Mouse (Mus musculus): ENCODE results near the gene Epb41. TPM values are rescaled to one million over a fixed set of nuclear protein-coding genes. Genes with fewer than 3 reads are reported as not detected.

Epb41 gene
- polyA plus RNA-seq, 1 experiment from 2014 or later, result 91.9 TPM

- Histone ChIP-seq H3K79me2 (ENCODE audit: inconsistent target) (peaks cover 98% of the 10 kb centered on the region), H3K4me3 (ENCODE audit: inconsistent target) (no peak overlapping the region), H3K27ac (no peak overlapping the region), H3K36me3 (ENCODE audit: inconsistent target) (no peaks in the 10 kb centered on the region)
- 94% methylated on average over 4 of the region's 4 CpGs for WGBS (ENCODE audit: missing documents)
Observed at GRCm38 (mm10) chr4:132022639-132023038, 52.5 kb downstream of the Epb41 start.

- WGBS (ENCODE audit: missing documents), result 98% methylated on average over 7 of the region's 7 CpGs
- Histone ChIP-seq H3K79me2 (ENCODE audit: inconsistent target) (peaks cover 98% of the 10 kb centered on the region), H3K27ac (no peak overlapping the region), H3K4me3 (ENCODE audit: inconsistent target) (no peak overlapping the region), H3K36me3 (ENCODE audit: inconsistent target) (no peaks in the 10 kb centered on the region)
Observed at GRCm38 (mm10) chr4:132021883-132022282, 53.2 kb downstream of the Epb41 start.

GRCm38 (mm10) chr4:132018547-132018946, 56.6 kb downstream of the Epb41 start:
- H3K27ac ChIP-seq, result no peak overlapping the region
- no peak overlapping the region for H3K4me3 ChIP-seq (ENCODE audit: inconsistent target)
- 85% methylated on average over 4 of the region's 4 CpGs for WGBS (ENCODE audit: missing documents)
- H3K36me3 ChIP-seq (ENCODE audit: inconsistent target), result no peaks in the 10 kb centered on the region
- H3K79me2 ChIP-seq (ENCODE audit: inconsistent target), result peaks cover 98% of the 10 kb centered on the region

- H3K36me3 ChIP-seq (ENCODE audit: inconsistent target), result no peaks in the 10 kb centered on the region
- H3K4me3 ChIP-seq (ENCODE audit: inconsistent target), result no peak overlapping the region
- H3K79me2 ChIP-seq (ENCODE audit: inconsistent target), result peaks cover 98% of the 10 kb centered on the region
- 100% methylated on average over 3 of the region's 3 CpGs for WGBS (ENCODE audit: missing documents)
- H3K27ac ChIP-seq, result no peak overlapping the region
Observed at GRCm38 (mm10) chr4:132015374-132015773, 59.7 kb downstream of the Epb41 start.

- H3K27ac ChIP-seq, result no peak overlapping the region
- H3K4me3 ChIP-seq (ENCODE audit: inconsistent target), result no peak overlapping the region
- no peaks in the 10 kb centered on the region for H3K36me3 ChIP-seq (ENCODE audit: inconsistent target)
- WGBS (ENCODE audit: missing documents), result 100% methylated on average over 3 of the region's 3 CpGs
- peaks cover 84% of the 10 kb centered on the region for H3K79me2 ChIP-seq (ENCODE audit: inconsistent target)
Observed at GRCm38 (mm10) chr4:132011619-132012018, 63.5 kb downstream of the Epb41 start.

GRCm38 (mm10) chr4:132010416-132010815, 64.7 kb downstream of the Epb41 start:
- H3K36me3 ChIP-seq (ENCODE audit: inconsistent target), result no peaks in the 10 kb centered on the region; the same call in 1 of the 2 replicates

GRCm38 (mm10) chr4:132008191-132008590, 66.9 kb downstream of the Epb41 start:
- Histone ChIP-seq H3K4me3 (ENCODE audit: inconsistent target) (no peak overlapping the region), H3K79me2 (ENCODE audit: inconsistent target) (peaks cover 60% of the 10 kb centered on the region), H3K36me3 (ENCODE audit: inconsistent target) (peaks cover 6% of the 10 kb centered on the region; the same call in 1 of the 2 replicates), H3K27ac (peak overlapping the region; percentile 52)
- WGBS (ENCODE audit: missing documents), result 36% methylated on average over 5 of the region's 5 CpGs

More at GRCm38 (mm10) chr4:132010416-132010815, 64.7 kb downstream of the Epb41 start:
- H3K4me3 ChIP-seq (ENCODE audit: inconsistent target), result no peak overlapping the region
- peaks cover 82% of the 10 kb centered on the region for H3K79me2 ChIP-seq (ENCODE audit: inconsistent target)
- H3K27ac ChIP-seq, result no peak overlapping the region
- 93% methylated on average over 8 of the region's 8 CpGs for WGBS (ENCODE audit: missing documents)

- H3K4me3 ChIP-seq (ENCODE audit: inconsistent target), result no peak overlapping the region
- H3K27ac ChIP-seq, result peak overlapping the region; percentile 52; the same call in 1 of the 2 replicates
- peaks cover 50% of the 10 kb centered on the region for H3K79me2 ChIP-seq (ENCODE audit: inconsistent target)
- WGBS (ENCODE audit: missing documents), result 76% methylated on average over 7 of the region's 7 CpGs
- peaks cover 10% of the 10 kb centered on the region; the same call in 1 of the 2 replicates for H3K36me3 ChIP-seq (ENCODE audit: inconsistent target)
Observed at GRCm38 (mm10) chr4:132007123-132007522, 68.0 kb downstream of the Epb41 start.

- Histone ChIP-seq H3K27ac (no peak overlapping the region), H3K79me2 (ENCODE audit: inconsistent target) (no peaks in the 10 kb centered on the region), H3K4me3 (ENCODE audit: inconsistent target) (no peak overlapping the region), H3K36me3 (ENCODE audit: inconsistent target) (peaks cover 38% of the 10 kb centered on the region; the same call in 1 of the 2 replicates)
- 92% methylated on average over 7 of the region's 7 CpGs for WGBS (ENCODE audit: missing documents)
Observed at GRCm38 (mm10) chr4:131998641-131999040, 76.5 kb downstream of the Epb41 start.

GRCm38 (mm10) chr4:131997476-131997875, 77.6 kb downstream of the Epb41 start:
- no peaks in the 10 kb centered on the region for H3K79me2 ChIP-seq (ENCODE audit: inconsistent target)
- 0 out of 2 replicates have a peak, but pooled peaks cover 33% of the 10 kb centered on the region for H3K36me3 ChIP-seq (ENCODE audit: inconsistent target)

GRCm38 (mm10) chr4:131996985-131997384, 78.1 kb downstream of the Epb41 start:
- Histone ChIP-seq H3K36me3 (ENCODE audit: inconsistent target) (0 out of 2 replicates have a peak, but pooled peaks cover 33% of the 10 kb centered on the region), H3K27ac (no peak overlapping the region), H3K4me3 (ENCODE audit: inconsistent target) (no peak overlapping the region), H3K79me2 (ENCODE audit: inconsistent target) (no peaks in the 10 kb centered on the region)
- 87% methylated on average over 5 of the region's 5 CpGs for WGBS (ENCODE audit: missing documents)

More at GRCm38 (mm10) chr4:131997476-131997875, 77.6 kb downstream of the Epb41 start:
- Histone ChIP-seq H3K27ac (no peak overlapping the region), H3K4me3 (ENCODE audit: inconsistent target) (no peak overlapping the region)
- 84% methylated on average over 5 of the region's 5 CpGs for WGBS (ENCODE audit: missing documents)

GRCm38 (mm10) chr4:131993792-131994191, 81.3 kb downstream of the Epb41 start:
- 95% methylated on average over 3 of the region's 3 CpGs for WGBS (ENCODE audit: missing documents)
- Histone ChIP-seq H3K36me3 (ENCODE audit: inconsistent target) (peaks cover 50% of the 10 kb centered on the region), H3K79me2 (ENCODE audit: inconsistent target) (no peaks in the 10 kb centered on the region)

GRCm38 (mm10) chr4:131982881-131983538, 92.1 kb downstream of the Epb41 start:
- Histone ChIP-seq H3K79me2 (ENCODE audit: inconsistent target) (no peaks in the 10 kb centered on the region), H3K27ac (no peak overlapping the region), H3K36me3 (ENCODE audit: inconsistent target) (peaks cover 44% of the 10 kb centered on the region), H3K4me3 (ENCODE audit: inconsistent target) (no peak overlapping the region)
- WGBS (ENCODE audit: missing documents), result 96% methylated on average over 4 of the region's 4 CpGs

More at GRCm38 (mm10) chr4:131993792-131994191, 81.3 kb downstream of the Epb41 start:
- no peak overlapping the region for H3K27ac ChIP-seq
- H3K4me3 ChIP-seq (ENCODE audit: inconsistent target), result no peak overlapping the region

- peaks cover 42% of the 10 kb centered on the region for H3K36me3 ChIP-seq (ENCODE audit: inconsistent target)
Observed at GRCm38 (mm10) chr4:131981755-131982154, 93.4 kb downstream of the Epb41 start.

GRCm38 (mm10) chr4:131977201-131977600, 97.9 kb downstream of the Epb41 start:
- H3K4me3 ChIP-seq (ENCODE audit: inconsistent target), result no peak overlapping the region
- H3K79me2 ChIP-seq (ENCODE audit: inconsistent target), result no peaks in the 10 kb centered on the region
- no peak overlapping the region for H3K27ac ChIP-seq
- WGBS (ENCODE audit: missing documents), result 17% methylated on average over 4 of the region's 4 CpGs
- peaks cover 63% of the 10 kb centered on the region for H3K36me3 ChIP-seq (ENCODE audit: inconsistent target)

More at GRCm38 (mm10) chr4:131981755-131982154, 93.4 kb downstream of the Epb41 start:
- Histone ChIP-seq H3K27ac (no peak overlapping the region), H3K79me2 (ENCODE audit: inconsistent target) (no peaks in the 10 kb centered on the region), H3K4me3 (ENCODE audit: inconsistent target) (no peak overlapping the region)
